Mouse (Mus musculus): ENCODE results near the gene Csrnp1.

Csrnp1 gene

DNA sequence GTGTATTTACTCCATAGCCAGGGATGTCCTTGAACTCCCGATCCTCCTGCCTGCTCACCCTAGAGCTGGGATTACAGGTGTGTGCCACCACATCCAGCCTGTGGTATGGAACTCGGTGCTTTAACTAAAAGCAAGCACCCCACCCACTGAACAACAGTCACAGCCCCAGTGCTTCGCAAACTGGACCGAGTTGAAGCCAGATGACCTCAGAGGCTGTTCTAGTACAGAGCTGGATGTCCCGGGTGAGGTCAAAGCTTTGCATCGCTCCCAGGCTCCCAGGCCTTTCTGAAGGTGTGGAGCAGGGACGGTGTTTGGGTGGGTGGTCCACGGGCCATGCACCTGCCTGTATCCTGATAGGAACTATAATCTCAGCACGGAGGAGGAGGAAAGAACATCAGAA is 33.1 kb downstream of the Csrnp1 start:
- DNase-seq (ENCODE audit: extremely low read depth, insufficient read length, low spot score), result no peak

DNA sequence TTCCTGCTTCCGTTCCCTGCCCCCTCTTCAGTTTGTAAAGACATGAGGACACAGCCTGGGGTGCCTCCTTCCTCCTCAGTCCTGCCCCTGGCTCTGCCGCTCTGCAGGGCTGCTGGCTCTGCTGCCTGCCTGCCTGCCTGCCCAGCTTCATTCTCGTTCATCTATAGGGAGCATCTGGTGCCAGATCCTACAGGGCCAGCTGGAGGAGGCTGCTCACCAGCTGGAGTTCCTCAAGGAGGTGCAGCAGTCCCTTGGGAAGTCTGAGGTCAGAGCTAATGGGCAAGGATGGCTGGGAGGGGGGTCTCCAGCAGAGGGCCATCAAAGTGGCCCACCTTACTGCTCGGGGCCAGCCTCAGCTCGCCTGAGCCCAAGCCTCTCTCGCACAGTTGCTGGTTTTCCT is 34.0 kb downstream of the Csrnp1 start:
- no peak for DNase-seq (ENCODE audit: extremely low read depth, insufficient read length, low spot score)

DNA sequence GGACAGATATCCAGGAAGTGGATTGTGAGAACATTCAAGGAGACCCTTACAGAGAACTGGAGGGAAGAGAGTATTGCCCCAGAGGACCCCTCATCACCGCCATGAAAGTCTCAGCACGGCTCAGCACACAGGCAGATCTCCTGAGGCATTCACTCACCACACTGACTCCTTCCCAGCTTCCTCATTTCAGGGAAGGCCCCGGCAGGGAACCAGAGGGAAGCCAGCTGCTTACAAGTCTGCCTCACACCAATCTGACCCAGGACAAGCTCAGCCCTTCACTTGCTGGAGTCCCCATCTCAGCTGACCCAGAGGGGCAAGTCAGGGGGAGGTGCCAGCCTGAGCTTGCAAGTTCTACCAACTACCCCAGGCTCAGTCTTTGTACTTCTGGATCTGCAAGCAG is 35.7 kb downstream of the Csrnp1 start:
- no peak for DNase-seq (ENCODE audit: extremely low read depth, insufficient read length, low spot score)

DNA sequence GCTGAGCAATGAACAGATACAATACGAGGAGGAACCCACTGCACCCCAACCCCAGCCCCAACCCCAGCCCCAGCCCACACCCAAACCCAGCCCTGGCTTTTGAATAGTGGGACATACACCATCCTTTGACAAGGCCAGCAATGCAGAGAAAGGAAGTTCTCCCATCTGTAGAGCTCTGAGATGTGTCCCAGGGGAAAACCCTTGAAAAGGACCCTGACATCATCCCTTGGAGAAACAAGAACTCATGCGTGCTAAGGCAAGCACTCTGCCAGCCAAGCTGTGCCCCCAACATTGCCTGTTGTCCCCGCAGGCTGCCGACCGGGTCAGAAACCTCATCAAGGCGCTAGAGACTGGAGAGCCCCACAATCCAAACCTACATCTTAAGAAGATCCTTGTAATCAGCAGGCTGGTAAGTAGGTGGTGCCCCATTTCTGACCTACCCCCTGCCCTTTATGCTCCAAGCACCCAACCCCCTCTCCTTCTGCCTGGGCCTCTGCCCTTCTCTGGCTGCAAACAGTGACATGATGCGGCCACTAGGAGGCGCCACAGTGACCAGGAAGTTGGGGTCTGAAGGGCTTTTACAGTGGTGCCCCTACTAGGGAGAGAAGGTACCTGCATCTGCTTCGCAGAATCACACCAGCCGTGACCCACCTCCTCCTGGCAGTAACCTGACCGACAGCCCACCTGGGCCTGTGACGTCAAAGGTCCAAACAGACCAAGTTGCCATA is 39.1 kb downstream of the Csrnp1 start:
- no peak for DNase-seq (ENCODE audit: extremely low read depth, insufficient read length, low spot score)

GRCm38 (mm10) chr9:119943326-119943725 is 41.1 kb downstream of the Csrnp1 start:
- DNase-seq (ENCODE audit: extremely low read depth, insufficient read length, low spot score), result no peak

GRCm38 (mm10) chr9:119941861-119942260 is 42.6 kb downstream of the Csrnp1 start:
- no peak for DNase-seq (ENCODE audit: extremely low read depth, insufficient read length, low spot score)

DNA sequence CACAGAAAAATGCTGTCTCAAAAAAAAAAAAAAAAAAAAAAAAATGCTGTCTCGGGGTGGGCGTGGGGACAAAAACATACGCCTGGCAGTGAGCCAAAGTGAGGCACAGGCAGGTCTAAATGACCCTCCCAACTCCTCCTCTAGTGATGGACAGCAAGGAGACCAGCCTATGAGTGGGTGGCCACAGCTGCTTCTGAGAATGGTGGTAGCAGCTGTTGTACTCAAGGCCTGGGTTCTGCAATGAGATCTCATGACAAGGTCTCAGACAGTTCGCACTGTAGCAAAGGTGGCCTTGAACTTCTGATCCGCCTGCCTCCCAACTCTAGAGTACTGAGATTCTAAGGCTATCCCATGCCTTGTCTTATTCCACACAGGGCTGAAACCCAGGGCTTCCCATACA is 43.1 kb downstream of the Csrnp1 start:
- DNase-seq (ENCODE audit: extremely low read depth, insufficient read length, low spot score), result no peak

DNA sequence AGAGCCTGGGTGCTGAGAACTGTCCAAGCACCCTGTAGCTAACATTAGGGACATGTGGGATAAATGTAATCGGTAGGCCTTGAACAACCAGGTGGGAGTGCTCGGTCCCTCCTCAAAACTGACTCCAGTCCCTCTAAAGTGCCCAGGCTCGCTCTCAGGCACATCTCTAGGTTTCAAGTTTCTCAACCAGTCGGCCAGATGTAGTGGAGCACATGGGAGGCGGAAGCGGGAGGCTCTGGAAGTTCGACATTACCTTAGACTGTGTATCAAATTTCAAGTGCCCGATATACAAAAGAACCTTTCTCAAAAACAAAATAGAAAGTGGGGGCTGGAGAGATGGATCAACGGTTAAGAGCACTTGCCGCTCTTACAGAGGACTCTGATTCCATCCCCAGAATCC is 44.8 kb downstream of the Csrnp1 start:
- DNase-seq (ENCODE audit: extremely low read depth, insufficient read length, low spot score), result no peak

DNA sequence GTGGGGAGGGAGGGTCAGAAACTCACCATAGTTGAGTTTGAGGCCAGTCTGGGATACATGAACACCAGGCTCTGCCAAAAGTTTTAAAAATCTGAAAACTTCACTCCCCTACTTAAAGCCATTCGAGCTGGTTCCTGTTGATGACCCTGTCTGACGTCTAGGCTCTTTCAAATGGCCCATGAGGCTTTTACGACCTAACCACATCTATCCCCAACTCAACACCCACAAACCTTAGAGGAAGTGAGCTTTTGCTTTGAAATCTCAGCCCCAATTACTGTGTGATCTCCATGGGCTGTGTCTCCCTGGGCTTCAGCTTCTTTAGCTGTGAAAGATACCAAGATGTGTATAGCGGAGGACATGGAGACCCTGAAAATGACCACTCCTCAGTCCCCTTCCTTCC is 46.0 kb downstream of the Csrnp1 start:
- no peak for DNase-seq (ENCODE audit: extremely low read depth, insufficient read length, low spot score)

DNA sequence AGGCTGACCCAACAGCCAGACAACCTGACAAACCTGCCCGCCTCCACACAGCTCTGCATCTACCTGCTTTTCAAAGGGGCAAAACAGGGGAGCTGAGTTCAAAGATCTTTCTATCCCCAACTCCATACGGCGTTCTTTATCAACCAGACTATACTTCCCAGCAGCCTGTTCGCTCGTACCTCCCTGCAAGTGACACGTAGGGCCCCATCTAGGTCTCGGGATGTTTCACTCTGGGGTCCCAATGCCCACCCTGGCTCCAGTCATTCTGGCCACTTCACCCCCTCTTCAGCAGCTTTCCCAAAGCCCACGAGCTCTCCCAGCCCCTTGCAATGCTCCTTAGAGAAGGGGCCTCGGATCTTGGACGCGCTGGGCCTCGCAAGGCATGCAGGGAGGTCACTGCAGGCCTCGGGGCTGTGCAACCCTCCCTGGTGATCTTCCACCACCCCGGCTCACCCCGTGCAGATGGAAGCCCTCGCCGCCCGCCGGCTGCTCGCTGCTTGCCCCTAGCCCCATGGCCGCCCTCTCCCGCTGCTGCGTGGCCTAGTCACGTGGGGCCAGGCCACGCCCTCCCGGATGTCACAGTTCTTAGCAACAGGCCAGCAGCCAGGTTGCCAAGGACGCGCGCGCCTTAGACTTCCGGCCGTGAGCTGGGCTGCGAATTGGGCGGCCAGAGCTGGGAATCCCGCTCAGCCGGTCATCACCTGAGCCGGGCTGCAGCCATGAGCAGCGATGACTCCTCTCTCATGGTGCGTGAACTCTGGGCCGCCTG is 47.3 kb downstream of the Csrnp1 start, which contains the start of the genes Gorasp1 and Ttc21a:
TSS of gene Gorasp1 (minus strand) at position 561 of the 769 bp plus-strand sequence.
TSS of gene Ttc21a (plus strand) at position 602 of the 769 bp plus-strand sequence.
- peak; percentile 89 for DNase-seq (ENCODE audit: extremely low read depth, insufficient read length, low spot score)

GRCm38 (mm10) chr9:119933675-119934074 is 50.8 kb downstream of the Csrnp1 start:
- no peak for DNase-seq (ENCODE audit: extremely low read depth, insufficient read length, low spot score)

DNA sequence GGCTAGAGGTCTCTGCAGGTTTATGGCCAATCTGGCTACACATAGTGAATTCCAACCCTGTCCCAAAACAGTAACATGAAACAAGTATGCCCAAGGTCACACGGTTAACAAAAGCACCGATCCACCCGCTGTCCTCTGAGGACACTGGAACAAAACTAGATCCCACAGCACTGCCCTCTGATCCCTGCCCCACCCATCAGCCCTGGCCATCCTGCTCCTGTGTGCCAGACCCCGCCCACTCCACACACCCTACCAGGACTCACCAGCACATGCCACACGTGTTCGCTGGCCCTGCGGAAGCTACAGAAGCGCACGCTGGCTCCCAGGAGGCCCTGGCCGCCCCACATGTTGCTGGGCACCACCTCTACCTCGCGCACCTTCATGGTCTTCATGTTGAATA is 52.1 kb downstream of the Csrnp1 start:
- DNase-seq (ENCODE audit: extremely low read depth, insufficient read length, low spot score), result no peak

DNA sequence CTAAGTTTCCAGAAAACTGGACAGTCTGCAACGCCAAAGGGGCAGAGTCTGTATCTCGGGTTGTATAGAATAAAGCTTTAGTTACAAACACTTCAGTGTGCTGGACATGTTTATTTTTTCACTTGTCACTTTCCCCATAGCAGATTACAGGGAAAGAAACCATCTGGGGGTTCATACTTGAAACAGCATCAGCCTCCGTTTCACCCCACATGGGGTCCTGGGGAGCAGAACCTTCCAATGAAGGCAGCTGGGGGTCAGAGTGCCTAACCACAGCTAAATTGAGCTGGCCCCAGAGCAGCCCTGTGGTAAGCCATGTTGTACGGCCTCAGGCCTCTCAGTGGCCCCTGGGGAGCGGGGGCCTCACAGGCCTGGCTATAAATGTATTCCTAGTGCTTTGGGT is 58.0 kb downstream of the Csrnp1 start:
- no peak for DNase-seq (ENCODE audit: extremely low read depth, insufficient read length, low spot score)

DNA sequence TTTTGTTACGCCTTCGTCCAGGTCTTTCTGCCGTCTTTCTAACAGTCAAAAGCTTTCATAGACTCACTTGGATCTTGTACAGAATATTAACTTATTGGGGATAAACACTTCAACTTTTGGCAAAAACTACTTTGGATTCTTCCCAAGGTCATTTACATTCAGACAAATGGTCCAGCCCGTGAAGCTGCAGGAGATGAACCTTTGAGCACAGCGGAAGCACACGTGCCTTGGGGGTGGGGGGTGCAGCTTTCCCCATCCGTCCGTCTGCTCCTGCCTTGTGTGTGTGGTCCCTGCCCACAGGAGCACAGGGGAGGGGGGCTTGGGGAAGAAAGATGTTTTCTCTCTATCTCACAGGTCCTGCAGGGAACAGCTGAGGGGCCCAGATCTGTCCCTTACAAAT is 58.7 kb downstream of the Csrnp1 start:
- DNase-seq (ENCODE audit: extremely low read depth, insufficient read length, low spot score), result no peak

GRCm38 (mm10) chr9:119925120-119925657 is 59.3 kb downstream of the Csrnp1 start:
- DNase-seq (ENCODE audit: extremely low read depth, insufficient read length, low spot score), result no peak

DNA sequence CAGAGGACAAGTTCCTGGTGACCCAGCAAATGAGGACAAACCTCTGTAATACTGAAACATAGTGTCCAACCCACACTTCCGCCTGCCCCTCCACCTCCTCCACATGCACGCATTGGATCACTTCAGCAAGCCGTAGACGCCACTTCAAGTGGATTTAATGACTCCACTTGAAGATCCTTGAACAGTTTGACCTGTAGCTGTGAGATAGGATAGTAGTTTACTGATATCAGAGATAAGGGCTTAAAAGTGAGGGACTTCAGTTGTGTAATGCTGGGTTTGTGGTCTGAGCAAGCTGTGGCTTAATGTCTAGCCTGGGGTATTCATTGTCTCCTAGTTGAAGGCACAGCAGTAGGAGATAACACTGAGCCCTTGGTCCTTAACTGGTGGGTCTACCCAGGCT is 61.0 kb downstream of the Csrnp1 start:
- DNase-seq (ENCODE audit: extremely low read depth, insufficient read length, low spot score), result no peak
